Mouse (Mus musculus): Measurements from ENCODE around the gene Tfpi.
A peak's percentile ranks its signal among the peaks of the same experiment; 100 is the strongest.
"Not testable (repeated sequence)": the region's sequence is repeated elsewhere in the genome, so short reads cannot be mapped to it uniquely, and the experiment has no call there.

Gene Tfpi

DNA sequence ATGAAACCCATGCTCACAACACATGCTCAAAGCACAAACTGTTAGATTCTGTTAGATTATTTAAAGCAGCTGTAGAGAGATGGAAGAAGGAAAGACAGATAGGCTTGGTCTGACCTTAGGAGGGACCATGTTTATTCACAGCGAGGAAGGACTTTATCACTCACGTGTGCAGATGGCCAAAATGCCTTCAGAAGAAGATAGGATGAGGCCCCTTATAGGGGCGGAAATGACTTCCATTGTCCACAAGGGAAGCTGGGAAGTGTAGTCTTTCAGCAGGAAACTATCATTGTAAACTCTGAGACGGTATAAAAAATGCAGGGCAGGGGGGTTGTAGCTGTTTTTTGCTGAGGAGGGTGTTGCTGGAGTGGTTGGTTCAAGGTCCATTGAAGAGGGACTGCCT is at the start of gene Tfpi:
Tfpi (minus strand) TSS at position 199 of the 400 bp plus-strand sequence.
- DNase-seq (ENCODE audit: low spot score), result no peak

DNA sequence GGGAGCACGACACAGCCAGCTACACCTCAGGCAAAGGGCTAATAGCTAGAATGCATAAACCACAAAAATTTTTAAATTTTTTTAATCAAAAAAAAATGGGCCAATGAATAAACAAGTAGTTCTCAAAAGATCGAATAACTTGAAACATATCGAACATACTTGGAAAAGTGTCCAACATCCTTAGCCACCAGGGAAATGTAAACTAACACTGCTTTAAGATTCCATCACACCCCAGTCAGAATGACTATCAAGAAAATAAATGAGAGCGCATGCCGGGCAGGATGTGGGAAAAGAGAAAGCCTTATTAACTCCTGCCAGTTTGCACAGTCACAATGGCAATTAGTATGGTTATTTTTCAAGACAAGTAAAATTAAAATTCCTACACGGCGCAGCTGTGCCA is 49.6 kb upstream of the Tfpi start:
- DNase-seq (ENCODE audit: low spot score), result no peak

DNA sequence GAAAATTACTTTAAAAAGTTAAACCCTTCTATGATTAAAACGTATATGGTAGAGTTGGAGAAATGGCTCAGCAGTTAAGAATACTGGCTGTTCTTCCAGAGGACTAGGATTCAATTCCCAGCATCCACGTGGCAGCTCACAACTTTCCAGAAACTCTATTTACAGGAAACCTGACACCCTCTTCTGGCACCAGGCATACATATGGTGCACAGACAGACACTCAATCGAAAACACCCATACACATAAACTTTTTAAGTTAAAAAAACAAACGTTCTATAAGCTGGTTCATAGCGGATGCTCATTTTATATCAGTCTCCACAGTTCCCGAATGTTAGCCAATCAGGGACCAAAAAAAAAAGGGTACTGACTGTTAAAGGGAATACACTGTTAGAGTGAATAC is 49.2 kb upstream of the Tfpi start:
- DNase-seq (ENCODE audit: low spot score), result no peak

DNA sequence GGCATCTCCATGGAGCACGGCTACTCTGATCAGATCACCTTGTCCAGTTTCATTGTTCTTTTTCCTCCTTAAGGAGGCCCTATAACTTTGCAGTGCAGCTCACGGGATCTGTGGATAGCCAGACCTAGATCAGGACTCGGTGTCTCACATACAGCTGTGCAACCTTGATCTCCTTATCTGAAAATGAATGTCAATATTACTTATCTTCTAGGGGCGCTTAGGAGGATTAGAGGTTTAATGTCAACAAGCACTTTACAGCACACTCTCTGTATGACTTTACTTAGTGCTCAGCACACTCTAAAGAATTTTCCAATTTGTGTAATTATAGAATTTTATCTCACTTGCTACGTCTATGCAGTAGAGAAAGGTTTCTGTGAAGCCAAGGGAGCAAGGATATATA is 48.5 kb upstream of the Tfpi start:
- no peak for DNase-seq (ENCODE audit: low spot score)

DNA sequence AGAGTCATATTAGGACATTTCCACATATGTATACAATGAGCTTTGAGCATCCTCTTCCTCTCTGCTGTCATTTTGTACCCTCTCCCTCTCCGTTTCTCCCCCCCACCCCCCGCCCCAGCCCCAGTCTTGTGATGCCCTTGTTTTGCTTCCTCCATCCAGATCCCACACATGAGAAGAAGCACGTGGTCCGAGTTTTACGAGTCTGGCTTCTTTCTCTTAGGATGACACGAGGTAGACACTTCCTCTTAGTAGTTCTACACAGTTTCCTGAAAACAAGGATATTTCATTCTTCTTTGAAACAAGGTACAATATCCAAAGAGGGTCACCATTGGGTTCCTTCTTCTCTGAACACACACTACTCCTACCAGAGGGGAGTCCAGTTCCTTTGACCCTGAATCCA is 47.4 kb upstream of the Tfpi start:
- DNase-seq (ENCODE audit: low spot score), result no peak

DNA sequence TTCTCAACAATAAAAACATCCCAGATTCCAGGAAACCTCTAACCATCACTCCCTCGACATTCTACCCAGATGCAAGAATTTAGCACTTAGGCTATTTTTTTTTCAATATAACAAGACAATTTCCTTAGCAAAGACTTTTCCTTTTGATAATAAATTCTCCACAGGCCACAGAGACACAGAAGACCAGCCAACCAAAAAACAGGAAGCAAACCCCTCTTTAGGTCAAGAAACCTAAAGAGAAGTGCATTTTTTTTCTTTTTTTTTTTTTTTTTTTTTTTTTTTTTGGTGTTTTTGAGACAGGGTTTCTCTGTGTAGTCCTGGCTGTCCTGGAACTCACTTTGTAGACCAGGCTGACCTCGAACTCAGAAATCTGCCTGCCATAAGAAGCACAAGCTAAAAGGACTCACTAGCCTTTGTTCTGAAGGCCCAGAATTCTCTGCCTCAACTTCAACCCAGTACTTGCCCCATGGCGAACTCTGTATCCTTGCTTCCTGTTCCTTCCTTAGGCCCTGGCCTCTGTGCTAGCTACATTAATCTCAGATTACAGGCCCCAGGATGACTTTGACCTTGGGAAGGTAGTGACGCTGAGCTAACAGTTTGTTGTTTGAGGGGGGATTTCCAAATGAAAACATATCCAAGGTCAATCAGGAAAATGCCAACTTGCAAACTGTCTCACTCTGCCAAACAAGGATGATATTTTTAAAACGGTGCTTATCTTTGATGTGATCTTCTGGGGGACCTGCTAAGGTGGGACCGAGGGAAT is 46.7 kb upstream of the Tfpi start:
- no peak for DNase-seq (ENCODE audit: low spot score)

DNA sequence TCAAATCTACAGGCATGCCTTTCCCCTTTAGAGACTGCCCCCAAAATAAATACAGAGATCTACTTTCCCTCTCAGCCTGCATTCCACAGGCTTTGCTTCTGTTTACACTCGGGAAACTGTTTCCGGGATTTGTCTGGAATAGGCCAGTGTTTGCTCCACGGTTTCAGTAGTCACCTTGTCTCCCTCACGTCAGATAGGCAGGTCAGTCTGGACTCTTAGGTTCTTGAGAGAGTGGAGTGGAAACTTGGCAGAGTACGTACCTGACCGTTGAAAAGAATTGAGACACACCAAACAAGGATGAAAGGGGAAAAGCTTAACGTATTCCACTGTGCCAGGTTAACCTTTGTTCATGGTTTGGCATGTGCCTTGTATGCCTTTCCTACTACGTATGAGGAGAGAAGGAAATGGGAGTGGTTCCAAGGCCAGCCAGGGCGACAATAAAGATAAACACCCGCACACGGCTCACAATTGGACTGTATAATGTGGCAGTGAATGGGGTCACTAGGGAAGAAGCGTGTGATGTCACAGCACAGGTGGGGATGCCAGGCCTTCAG is 43.0 kb upstream of the Tfpi start:
- DNase-seq (ENCODE audit: low spot score), result no peak

DNA sequence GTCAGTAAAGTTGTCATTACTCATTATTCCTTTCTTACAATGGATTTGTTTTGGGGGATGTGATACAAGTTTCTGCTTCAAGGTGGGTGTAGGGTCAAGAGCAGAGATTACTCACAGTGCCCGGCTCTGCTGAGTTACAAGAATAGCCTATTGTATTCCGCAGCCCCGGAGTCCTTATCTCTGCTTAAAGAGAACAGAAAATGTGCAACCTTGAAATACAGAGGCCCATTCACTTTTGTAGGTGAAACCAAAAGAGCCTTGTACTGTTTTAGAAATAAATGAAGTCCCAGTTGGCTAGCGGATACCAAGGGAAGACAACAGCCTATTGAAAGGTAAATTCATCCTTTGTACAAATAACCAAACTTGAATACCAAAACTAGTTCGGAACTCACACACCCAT is 42.2 kb upstream of the Tfpi start:
- no peak for DNase-seq (ENCODE audit: low spot score)

DNA sequence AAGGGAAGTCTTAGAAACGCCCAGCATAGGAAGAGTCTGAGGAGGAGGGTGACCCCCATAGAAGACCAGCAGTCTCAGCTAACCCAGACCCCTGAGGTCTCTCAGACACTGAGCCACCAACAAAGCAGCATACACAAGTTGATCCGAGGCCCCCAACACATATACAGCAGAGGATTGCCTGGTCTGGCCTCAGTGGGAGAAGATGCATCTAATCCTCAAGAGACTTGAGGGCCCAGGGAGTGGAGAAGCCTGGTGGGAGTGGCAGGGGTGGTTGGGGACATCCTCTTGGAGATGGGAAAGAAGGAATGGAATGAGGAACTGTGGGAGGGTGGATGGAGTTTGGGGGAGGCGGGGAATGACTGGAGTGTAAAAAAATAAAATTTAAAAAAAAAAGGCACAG is 36.7 kb upstream of the Tfpi start:
- DNase-seq (ENCODE audit: low spot score), result no peak

DNA sequence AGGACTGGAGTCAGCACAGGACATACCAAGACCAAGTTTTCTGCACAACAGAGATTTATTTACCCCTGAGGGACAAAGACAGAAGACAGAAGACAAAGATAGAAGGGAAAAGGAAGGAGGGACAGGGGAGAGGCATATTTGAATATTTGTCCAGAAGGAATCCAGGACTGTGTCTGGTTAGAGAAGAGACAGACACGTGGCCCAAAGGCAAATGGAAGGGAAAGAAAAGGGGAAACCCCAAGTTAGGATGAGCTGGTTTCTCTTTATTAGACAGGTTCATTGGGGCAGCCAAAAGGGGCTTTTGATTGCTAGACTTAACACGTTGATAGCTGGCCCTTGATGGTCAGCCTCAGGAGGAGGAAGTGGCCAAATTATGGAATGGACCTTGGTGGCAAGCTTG is 34.9 kb upstream of the Tfpi start:
- DNase-seq (ENCODE audit: low spot score), result no peak

DNA sequence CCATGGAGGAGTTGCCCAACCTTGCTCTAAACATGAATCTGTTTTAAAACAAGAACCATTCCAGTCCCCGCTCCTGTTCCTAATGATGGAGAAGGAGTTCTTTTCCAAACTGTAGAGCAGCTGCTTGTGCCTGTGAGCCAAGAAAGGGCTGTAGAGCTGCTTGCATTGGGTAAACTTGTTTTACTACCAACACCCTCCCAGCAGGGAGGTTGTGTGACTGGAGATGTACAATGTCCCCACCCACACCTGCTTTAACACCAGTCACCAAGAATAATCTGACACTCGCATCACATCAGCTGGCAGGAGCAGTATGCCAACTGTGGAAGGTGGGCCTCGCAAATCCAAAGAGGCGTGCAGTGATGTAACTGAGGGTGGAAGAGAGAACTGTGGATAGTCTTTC is 34.5 kb upstream of the Tfpi start:
- peak; percentile 10 for DNase-seq (ENCODE audit: low spot score)

DNA sequence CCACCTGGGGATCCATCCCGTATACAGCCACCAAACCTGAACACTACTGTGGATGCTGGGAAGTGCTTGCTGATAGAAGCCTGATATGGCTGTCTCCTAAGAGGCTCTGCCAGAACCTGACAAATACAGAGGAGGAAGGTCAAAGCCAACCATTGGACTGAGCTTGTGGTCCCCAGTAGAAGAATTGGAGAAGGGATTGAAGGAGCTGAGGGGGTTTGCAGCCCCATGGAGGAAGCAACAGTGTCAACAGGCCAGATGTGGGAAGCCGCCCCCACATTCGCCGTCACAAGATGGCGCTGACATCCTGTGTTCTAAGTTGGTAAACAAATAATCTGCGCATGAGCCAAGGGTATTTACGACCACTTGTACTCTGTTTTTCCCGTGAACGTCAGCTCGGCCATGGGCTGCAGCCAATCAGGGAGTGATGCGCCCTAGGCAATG is 28.4 kb upstream of the Tfpi start:
- DNase-seq (ENCODE audit: low spot score), result not testable (repeated sequence)

DNA sequence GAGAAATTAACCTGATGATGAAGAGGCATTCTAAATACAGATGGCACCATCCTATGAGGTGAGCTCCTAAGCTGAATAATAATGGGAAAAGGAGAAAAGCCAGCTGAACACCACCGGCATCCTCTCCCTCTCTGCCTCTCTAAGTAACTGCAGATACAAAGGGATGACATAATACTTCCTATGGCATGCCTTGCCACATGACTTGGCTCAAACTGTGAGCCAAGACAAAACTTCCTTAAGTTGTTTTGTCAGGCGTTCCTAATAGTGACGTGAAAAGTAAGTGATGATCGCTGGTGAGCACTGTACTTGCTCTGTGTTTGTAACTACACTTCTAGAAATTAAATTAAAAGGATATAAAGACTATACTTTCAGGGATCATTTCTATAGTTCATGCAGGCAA is 27.7 kb upstream of the Tfpi start:
- no peak for DNase-seq (ENCODE audit: low spot score)

DNA sequence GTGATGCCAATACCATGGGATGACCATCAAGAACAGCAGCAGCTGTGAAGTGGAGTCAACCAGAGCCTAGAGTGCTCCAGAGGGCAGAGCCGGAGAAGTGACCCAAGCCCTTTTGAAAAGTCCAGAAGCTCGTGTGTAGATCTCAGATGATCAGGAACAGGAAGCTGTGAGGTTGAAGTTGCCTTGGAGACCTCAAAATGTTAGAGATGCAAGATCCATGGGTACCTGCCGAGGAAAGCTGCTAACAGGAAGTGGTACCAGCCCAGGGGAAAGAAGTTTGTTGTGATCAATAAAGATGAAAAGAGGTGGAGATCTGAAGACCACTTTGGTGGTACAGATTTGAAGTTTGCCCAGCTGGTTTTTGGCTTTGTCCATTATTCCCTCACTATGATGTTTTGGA is 22.3 kb upstream of the Tfpi start:
- no peak for DNase-seq (ENCODE audit: low spot score)

DNA sequence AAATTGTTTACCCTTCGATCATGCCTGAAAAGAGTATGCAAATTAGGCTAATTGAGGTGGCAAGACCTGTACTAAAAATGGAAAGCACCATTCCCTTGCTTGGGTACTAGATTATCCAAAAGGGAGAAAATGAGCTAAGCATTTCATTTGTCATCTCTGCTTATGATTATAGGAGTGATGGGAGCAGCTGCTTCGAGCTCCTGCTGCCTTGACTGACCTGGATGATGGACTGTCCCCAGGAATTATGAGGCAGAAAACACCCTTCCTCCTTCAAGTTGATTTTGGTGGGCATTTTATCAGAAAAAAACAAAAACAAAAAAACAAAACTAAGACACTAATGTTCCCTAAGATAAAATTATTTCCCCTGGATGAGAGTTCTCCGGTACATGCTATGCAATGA is 18.5 kb upstream of the Tfpi start:
- no peak for DNase-seq (ENCODE audit: low spot score)

DNA sequence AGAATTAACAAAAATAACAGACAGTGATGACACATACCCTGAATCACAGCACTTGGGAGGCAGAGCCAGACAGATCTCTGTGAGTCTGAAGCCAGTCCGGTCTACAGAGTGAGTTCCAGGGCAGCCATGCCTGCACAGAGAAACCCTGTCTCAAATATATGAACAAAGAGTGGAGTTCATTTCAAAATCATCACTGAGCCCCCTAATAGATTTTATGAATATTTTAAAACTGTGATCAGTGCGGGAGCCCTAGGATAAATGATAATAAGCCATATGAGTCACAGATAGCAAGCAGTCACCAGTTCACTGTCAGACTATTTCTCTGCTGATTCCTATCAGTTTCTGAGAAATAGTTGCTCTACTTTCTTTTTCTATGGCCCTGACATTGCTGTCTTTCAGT is 17.1 kb upstream of the Tfpi start:
- no peak for DNase-seq (ENCODE audit: low spot score)

DNA sequence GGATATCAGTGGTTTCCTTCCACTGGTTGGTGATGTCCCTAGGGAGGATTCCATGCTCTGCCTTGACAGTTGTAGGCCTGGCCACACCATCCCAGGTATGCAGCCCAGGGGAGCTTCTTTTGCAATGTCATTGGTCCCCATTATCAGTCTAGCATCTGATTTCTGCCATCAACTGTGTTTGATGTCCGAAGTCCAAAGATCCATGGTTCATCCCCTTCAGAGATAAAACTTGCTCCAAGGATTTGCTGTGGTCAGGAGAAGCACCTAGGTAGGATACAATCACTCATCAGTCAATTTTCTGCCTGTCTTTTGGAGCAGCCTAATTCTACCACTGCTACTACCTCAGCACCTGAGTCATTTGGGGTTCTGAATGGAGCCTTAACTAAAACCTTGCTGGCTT is 15.1 kb upstream of the Tfpi start:
- DNase-seq (ENCODE audit: low spot score), result no peak

DNA sequence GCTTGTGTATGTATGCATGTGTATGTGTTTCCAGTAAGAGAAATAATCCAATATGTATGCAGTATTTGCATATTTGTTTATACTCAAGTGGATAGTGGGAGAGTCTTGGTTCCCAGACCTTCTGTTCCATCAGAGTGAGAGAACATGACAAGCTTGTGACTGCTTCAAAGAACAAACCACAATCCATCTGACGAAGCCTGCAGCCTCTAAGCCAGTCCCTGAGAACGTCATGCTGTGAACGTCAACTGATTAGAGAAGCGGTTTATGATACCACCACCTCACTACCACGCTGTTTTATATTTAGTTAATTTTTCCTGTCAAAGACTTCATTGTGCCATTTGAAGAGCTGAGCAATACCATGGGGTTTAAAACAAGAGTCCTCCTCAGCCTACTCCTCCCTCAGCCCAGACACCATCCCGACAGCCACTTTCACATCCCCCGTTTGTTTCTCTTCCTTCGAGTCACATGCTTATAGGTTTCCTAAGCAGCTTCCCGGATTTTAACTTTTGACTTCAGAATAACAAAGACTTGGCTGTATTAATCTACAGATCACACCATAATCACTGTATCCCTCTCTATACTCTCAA is 11.2 kb upstream of the Tfpi start:
- no peak for DNase-seq (ENCODE audit: low spot score)

DNA sequence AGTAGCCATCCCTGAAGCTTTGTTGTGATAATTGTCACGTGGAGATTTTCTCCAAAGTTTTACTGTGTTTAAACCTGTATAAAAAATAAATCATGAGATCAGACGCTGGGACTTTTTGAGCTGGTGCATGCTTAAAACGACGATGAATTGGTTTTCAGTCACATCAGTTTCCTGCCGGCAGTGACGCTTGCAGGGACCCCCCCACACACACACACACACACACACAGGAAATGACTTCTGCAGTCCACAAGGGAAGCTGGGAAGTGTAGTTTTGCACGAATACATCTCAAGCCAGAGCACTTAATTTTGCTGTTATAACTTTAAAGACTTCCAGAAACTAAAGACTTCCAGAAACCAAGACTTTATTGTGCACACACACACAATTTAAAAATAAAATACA is 5.3 kb upstream of the Tfpi start:
- peak; percentile 39 for DNase-seq (ENCODE audit: low spot score)

DNA sequence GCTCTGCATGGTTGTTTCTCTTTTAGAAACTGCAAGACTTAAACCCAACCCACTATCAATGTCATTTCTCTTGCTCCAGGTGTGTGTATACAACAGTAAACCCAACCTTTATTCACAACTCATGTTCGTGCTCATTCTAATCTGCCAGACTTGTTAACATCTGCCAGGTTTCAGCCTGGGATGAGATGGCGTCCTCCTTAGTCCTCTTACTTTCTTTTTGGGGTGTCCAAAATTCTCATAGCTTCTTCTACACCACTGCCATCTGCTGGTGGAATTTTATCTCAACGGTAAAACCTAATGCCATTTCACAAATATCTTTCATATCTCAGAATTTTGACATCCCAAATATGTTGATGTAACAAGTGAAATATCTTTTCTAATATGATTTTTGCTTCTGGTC is 2.5 kb upstream of the Tfpi start:
- peak; percentile 57 for DNase-seq (ENCODE audit: low spot score)

DNA sequence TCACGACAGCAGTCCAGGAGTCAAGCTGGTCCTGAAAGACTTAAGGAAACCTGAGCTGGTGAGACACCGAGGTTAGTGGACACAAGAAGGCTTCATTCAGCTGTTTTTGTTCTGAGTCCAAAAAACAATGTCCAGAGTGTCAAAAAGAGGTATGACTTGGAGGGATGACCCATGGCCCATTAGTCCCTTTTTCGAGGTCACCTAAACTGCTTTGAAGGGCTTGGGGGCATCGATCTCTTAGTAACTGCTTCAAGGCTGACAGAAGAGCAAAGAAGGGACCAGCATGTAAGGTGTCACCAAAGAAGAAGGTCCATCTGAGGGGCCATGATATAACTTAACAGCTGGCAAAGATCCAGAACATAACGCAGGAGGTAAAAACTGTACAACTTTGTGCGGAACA is 1.2 kb upstream of the Tfpi start:
- no peak for DNase-seq (ENCODE audit: low spot score)

DNA sequence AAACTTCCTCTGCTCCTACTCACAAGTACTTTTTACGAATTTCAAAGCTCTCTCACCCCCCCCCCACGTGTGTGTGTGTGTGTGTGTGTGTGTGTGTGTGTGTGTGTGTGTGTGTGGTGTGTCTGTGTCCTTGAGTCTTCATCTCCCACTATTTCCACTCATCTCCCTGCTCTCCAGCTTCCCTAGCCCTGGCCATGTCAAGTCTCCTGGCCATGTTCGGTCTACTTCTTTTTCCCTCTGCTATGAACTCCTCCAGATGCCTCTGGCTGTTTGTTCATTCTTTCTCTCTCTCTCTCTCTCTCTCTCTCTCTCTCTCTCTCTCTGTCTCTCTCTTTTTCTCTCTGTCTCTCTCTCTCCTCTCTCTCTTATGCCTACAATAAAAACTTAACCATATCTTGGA is 444 bp downstream of the Tfpi start:
- DNase-seq (ENCODE audit: low spot score), result no peak

DNA sequence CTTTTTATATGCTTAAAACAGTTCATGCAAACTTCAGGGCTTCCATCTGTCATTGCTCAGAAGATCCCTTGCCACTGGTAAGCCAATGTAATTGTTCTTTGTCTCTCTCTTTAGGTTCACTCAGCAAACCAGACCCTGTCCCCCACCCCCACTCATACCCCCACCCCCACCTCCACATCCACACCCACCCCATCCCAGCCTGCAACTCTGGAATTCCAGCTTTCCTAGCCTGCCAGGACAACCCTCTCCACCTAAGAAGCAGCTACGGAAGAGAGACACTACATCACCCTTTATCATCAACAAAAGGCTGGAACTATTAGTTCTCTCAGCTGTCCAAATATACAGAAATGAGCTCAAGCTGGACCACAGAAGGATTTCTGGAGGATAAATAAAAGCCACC is 974 bp downstream of the Tfpi start:
- no peak for DNase-seq (ENCODE audit: low spot score)

DNA sequence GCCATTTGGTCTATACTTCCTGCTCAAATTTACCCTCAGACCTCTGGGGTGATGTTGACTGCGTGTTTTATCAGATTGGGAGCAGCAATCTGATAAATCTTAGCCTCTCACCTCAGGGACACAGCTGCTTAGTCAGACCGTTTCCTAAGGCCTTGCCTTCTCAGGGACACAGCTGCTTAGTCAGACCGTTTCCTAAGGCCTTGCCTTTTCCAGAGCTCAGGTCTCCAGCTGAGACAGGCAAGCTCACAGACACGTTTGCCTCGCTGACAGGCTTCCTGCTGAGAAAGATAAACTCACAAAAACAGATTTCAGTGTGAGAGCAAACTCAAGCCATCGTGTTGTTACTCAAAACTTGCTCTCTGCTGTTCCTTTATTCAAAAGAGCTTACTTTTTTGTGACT is 1.9 kb downstream of the Tfpi start:
- DNase-seq (ENCODE audit: low spot score), result no peak

Data from layer of hippocampus, adult 11-12 months (tissue).